Mouse (Mus musculus): ENCODE measurements around the gene Fam189a1. TPM values are rescaled to one million over a fixed set of nuclear protein-coding genes. Genes with fewer than 3 reads are reported as not detected.
A peak's percentile ranks its signal among the peaks of the same experiment; 100 is the strongest.

Fam189a1 gene
- polyA plus RNA-seq, 1 experiment from 2014 or later, result 0.49 TPM

DNA sequence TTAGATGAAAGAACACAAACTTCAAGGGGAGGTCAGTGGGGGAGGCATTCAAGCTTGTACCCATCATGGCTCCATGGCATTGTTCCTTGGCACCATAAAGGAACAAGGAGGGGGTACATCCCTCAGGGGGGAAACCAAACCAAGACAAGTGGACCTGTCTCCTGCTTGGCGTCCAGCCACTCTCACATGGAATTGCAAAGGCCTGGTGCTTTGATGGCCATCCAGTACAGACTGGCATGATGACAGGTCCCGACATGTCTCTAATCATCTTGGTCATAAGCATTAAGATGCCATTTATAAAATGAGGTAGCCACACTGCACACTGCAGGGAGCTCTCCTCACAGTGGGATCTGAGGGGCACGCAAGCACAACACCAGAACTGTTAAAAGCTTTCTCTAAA, 41.0 kb downstream of the Fam189a1 start:
- H3K9me3 ChIP-seq (replicated peaks; ENCODE audit: control insufficient read depth, low read length), result no peaks in the 10 kb centered on the region
- ATAC-seq (replicated peaks; ENCODE audit: insufficient number of reproducible peaks, low FRiP score, low TSS enrichment), result no peak
- H3K4me1 ChIP-seq (ENCODE audit: control insufficient read depth, insufficient read depth, low read length), result no peaks in the 10 kb centered on the region
- no peaks in the 10 kb centered on the region for H3K27me3 ChIP-seq (ENCODE audit: control insufficient read depth, insufficient read depth, low read length)
- 77% methylated on average over 3 of the region's 3 CpGs for WGBS (ENCODE audit: insufficient replicate concordance)
- H3K27ac ChIP-seq (ENCODE audit: low read depth, low read length), result no peak overlapping the region
- no peak overlapping the region for H3K4me2 ChIP-seq
- H3K4me3 ChIP-seq (ENCODE audit: low read depth, low read length), result no peak overlapping the region
- H3K9ac ChIP-seq (ENCODE audit: low read depth, low read length), result no peak overlapping the region
- no peaks in the 10 kb centered on the region for H3K36me3 ChIP-seq (ENCODE audit: control insufficient read depth, insufficient read depth, low read length)

DNA sequence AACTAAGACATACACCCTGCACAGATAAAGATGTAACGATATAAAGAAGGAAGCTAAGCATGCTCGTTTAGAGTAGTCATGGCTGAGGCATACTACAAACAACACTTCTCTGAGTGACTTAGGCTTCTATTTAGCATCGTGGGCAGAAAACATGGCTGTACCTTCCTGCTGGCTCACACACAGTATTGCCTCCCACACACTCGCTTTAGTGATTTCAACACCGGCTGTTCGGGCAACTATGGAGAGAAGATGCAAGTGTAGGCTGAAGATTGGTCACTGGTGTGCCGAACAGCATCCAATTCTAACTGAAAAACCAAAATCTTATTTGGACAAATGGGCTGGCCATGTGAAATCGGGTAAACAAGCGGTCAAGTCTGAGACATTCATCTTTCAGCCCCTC, 44.7 kb downstream of the Fam189a1 start:
- 78% methylated on average over 9 of the region's 9 CpGs for WGBS (ENCODE audit: insufficient replicate concordance)
- no peak overlapping the region for H3K9ac ChIP-seq (ENCODE audit: low read depth, low read length)

DNA sequence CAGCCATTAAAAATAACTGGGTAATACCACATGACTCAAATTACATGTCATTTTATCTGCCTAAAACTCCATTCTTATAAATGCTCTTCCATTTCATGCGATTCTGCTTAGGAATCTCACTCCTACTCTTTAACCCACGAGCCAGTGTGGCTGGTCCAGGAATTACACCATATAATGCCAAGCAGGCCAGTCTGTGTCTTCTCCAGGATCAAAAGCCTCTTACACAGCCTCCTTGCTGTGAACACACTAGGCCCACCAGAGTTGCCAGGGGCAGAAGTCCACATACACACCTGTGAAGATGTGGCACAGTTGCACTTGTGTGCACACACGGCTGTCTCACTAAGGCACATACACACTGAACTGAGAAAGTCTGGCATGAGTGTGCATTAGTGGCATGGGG, 50.8 kb downstream of the Fam189a1 start:
- H3K4me3 ChIP-seq (ENCODE audit: low read depth, low read length), result no peak overlapping the region
- no peak overlapping the region for H3K27ac ChIP-seq (ENCODE audit: low read depth, low read length)
- ATAC-seq (replicated peaks; ENCODE audit: insufficient number of reproducible peaks, low FRiP score, low TSS enrichment), result no peak
- H3K4me1 ChIP-seq (ENCODE audit: control insufficient read depth, insufficient read depth, low read length), result no peaks in the 10 kb centered on the region
- H3K36me3 ChIP-seq (ENCODE audit: control insufficient read depth, insufficient read depth, low read length), result no peaks in the 10 kb centered on the region
- H3K27me3 ChIP-seq (ENCODE audit: control insufficient read depth, insufficient read depth, low read length), result no peaks in the 10 kb centered on the region
- H3K4me2 ChIP-seq, result no peak overlapping the region
- no peaks in the 10 kb centered on the region for H3K9me3 ChIP-seq (replicated peaks; ENCODE audit: control insufficient read depth, low read length)
- 87% methylated on average over 3 of the region's 3 CpGs for WGBS (ENCODE audit: insufficient replicate concordance)
- H3K9ac ChIP-seq (ENCODE audit: low read depth, low read length), result no peak overlapping the region

More for the DNA sequence above, 44.7 kb downstream of the Fam189a1 start:
- H3K4me3 ChIP-seq (ENCODE audit: low read depth, low read length), result no peak overlapping the region
- H3K36me3 ChIP-seq (ENCODE audit: control insufficient read depth, insufficient read depth, low read length), result no peaks in the 10 kb centered on the region
- ATAC-seq (replicated peaks; ENCODE audit: insufficient number of reproducible peaks, low FRiP score, low TSS enrichment), result no peak
- H3K27ac ChIP-seq (ENCODE audit: low read depth, low read length), result no peak overlapping the region
- H3K9me3 ChIP-seq (replicated peaks; ENCODE audit: control insufficient read depth, low read length), result no peaks in the 10 kb centered on the region
- no peaks in the 10 kb centered on the region for H3K27me3 ChIP-seq (ENCODE audit: control insufficient read depth, insufficient read depth, low read length)
- no peak overlapping the region for H3K4me2 ChIP-seq
- no peaks in the 10 kb centered on the region for H3K4me1 ChIP-seq (ENCODE audit: control insufficient read depth, insufficient read depth, low read length)

DNA sequence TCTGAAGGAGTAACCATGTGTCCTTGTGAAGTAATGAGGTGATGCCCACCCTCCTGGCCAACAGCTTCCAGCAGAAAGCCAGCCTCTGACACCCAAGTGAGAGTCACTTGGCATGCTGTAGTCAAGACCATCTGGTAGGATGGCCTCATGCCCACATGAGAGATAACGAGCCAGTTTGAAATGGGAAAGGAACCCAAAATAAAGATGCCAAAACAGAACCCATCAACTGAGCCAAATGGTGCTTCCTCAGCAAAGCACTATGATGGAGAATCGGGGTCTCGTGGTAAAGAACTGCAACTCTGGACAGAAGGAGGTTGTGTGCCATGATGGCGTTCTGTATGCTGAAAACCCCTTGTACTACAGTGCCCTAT, 51.3 kb downstream of the Fam189a1 start:
- Histone ChIP-seq H3K27ac (ENCODE audit: low read depth, low read length) (no peak overlapping the region), H3K4me2 (no peak overlapping the region), H3K9me3 (replicated peaks; ENCODE audit: control insufficient read depth, low read length) (no peaks in the 10 kb centered on the region), H3K4me1 (ENCODE audit: control insufficient read depth, insufficient read depth, low read length) (no peaks in the 10 kb centered on the region), H3K9ac (ENCODE audit: low read depth, low read length) (no peak overlapping the region), H3K36me3 (ENCODE audit: control insufficient read depth, insufficient read depth, low read length) (no peaks in the 10 kb centered on the region), H3K4me3 (ENCODE audit: low read depth, low read length) (no peak overlapping the region), H3K27me3 (ENCODE audit: control insufficient read depth, insufficient read depth, low read length) (no peaks in the 10 kb centered on the region)
- no peak for ATAC-seq (replicated peaks; ENCODE audit: insufficient number of reproducible peaks, low FRiP score, low TSS enrichment)
- 87% methylated on average over 4 of the region's 4 CpGs for WGBS (ENCODE audit: insufficient replicate concordance)

DNA sequence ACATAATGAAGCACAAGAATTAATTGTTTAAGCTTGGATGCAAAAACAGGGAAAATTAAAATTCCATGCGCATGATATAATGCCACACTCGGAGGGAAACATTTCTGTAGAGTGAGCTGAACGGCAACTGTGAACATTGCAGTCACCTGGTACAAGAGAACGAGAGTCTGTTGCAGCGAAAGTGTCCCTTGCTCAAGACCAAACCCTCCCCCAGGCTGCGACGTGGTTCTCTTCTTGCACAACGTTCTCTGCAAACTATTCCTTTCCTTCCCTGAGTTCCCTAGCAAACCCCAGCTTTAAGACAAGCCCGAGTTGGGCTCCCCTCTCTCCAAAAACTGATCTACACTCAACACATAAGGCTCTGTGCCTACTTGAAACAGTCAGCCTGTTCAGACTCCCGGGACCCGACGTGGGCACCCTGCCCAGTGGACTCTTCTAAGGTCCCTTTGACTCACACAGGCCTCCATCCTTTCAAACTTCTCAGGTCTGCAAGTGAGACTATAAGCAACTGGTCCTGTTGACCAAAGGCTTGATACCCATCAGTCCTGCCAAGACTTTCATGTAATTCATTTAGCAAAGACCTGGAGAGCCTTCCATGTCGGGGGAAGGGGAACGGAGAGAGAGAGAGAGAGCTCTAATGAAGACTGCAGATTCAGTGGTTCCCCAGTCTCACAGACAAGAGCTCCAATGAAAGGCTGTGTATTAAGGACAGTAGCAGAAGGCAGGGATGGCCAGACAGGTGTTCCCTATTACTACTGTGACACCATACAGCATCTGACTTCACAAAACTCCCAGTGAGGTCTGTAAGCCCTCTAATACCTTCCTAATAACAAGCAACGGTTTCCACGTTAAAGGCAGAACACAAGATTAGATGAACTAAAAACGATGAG, 51.9 kb downstream of the Fam189a1 start:
- no peaks in the 10 kb centered on the region for H3K27me3 ChIP-seq (ENCODE audit: control insufficient read depth, insufficient read depth, low read length)
- ATAC-seq (replicated peaks; ENCODE audit: insufficient number of reproducible peaks, low FRiP score, low TSS enrichment), result no peak
- no peak overlapping the region for H3K4me3 ChIP-seq (ENCODE audit: low read depth, low read length)
- no peak overlapping the region for H3K27ac ChIP-seq (ENCODE audit: low read depth, low read length)
- no peak overlapping the region for H3K9ac ChIP-seq (ENCODE audit: low read depth, low read length)
- 84% methylated on average over 17 of the region's 17 CpGs for WGBS (ENCODE audit: insufficient replicate concordance)
- H3K36me3 ChIP-seq (ENCODE audit: control insufficient read depth, insufficient read depth, low read length), result no peaks in the 10 kb centered on the region
- H3K4me1 ChIP-seq (ENCODE audit: control insufficient read depth, insufficient read depth, low read length), result no peaks in the 10 kb centered on the region
- H3K4me2 ChIP-seq, result no peak overlapping the region
- H3K9me3 ChIP-seq (replicated peaks; ENCODE audit: control insufficient read depth, low read length), result no peaks in the 10 kb centered on the region

GRCm38 (mm10) chr7:65101661-65102060, 54.7 kb downstream of the Fam189a1 start:
- 52% methylated on average over 2 of the region's 2 CpGs for WGBS (ENCODE audit: insufficient replicate concordance)
- no peak for ATAC-seq (replicated peaks; ENCODE audit: insufficient number of reproducible peaks, low FRiP score, low TSS enrichment)
- Histone ChIP-seq H3K36me3 (ENCODE audit: control insufficient read depth, insufficient read depth, low read length) (no peaks in the 10 kb centered on the region), H3K4me2 (no peak overlapping the region), H3K4me1 (ENCODE audit: control insufficient read depth, insufficient read depth, low read length) (peaks cover 8% of the 10 kb centered on the region), H3K27ac (ENCODE audit: low read depth, low read length) (no peak overlapping the region), H3K9ac (ENCODE audit: low read depth, low read length) (no peak overlapping the region), H3K27me3 (ENCODE audit: control insufficient read depth, insufficient read depth, low read length) (no peaks in the 10 kb centered on the region), H3K4me3 (ENCODE audit: low read depth, low read length) (no peak overlapping the region), H3K9me3 (replicated peaks; ENCODE audit: control insufficient read depth, low read length) (no peaks in the 10 kb centered on the region)

DNA sequence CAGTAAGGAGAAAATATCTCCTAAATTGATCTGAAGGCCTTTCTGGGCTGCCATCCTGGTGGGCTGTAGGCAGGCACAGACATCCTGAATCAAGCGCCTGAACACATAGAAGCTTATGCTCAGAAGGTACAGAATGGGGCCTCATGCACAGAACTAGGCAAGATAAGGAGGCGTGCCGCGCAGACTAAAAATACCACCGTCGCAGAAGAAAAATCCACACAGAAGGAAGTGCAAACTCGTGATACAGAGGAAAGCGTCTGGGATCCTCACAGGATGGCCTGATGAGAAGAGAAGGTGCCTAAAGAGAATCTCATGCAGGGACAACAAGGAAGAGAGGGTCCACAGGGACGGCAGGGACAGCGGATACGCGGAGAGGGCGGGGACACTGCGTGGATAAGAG, 58.7 kb downstream of the Fam189a1 start:
- WGBS (ENCODE audit: insufficient replicate concordance), result 56% methylated on average over 14 of the region's 14 CpGs
- peak overlapping the region; percentile 64 for H3K27ac ChIP-seq (ENCODE audit: low read depth, low read length)
- no peak overlapping the region for H3K9ac ChIP-seq (ENCODE audit: low read depth, low read length)
- no peaks in the 10 kb centered on the region for H3K36me3 ChIP-seq (ENCODE audit: control insufficient read depth, insufficient read depth, low read length)
- H3K4me3 ChIP-seq (ENCODE audit: low read depth, low read length), result no peak overlapping the region
- H3K27me3 ChIP-seq (ENCODE audit: control insufficient read depth, insufficient read depth, low read length), result no peaks in the 10 kb centered on the region
- H3K9me3 ChIP-seq (replicated peaks; ENCODE audit: control insufficient read depth, low read length), result no peaks in the 10 kb centered on the region
- 0 out of 2 replicates have a peak, but pooled peaks have one; percentile 42 for ATAC-seq (replicated peaks; ENCODE audit: insufficient number of reproducible peaks, low FRiP score, low TSS enrichment)
- peaks cover 8% of the 10 kb centered on the region for H3K4me1 ChIP-seq (ENCODE audit: control insufficient read depth, insufficient read depth, low read length)
- H3K4me2 ChIP-seq, result peak overlapping the region; percentile 49

DNA sequence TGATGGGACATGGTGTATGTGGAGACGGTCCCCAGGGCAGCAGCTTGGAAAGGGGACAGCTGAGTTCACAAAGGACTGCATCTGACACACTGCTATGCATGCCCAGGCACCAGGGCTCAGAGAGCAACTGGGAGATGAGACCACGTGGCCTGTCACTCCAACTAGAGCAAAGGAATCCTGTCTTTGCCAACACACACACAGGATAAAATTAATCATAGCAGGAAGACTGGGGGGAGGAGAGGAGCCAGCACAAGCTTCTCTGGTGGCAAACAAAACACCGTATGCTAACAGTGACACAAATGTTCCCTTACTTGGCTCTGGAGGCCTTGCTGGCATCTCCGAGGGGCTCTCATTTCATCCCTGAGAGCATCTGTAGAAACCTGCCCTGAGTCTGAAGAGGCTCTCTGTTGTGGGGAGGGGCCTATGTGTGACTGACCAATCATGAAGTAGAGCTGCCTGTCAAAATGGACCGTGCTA, 60.7 kb downstream of the Fam189a1 start:
- H3K9me3 ChIP-seq (replicated peaks; ENCODE audit: control insufficient read depth, low read length), result no peaks in the 10 kb centered on the region
- no peak for ATAC-seq (replicated peaks; ENCODE audit: insufficient number of reproducible peaks, low FRiP score, low TSS enrichment)
- H3K27ac ChIP-seq (ENCODE audit: low read depth, low read length), result no peak overlapping the region
- no peaks in the 10 kb centered on the region for H3K27me3 ChIP-seq (ENCODE audit: control insufficient read depth, insufficient read depth, low read length)
- 49% methylated on average over 5 of the region's 5 CpGs for WGBS (ENCODE audit: insufficient replicate concordance)
- no peak overlapping the region for H3K4me3 ChIP-seq (ENCODE audit: low read depth, low read length)
- no peaks in the 10 kb centered on the region for H3K36me3 ChIP-seq (ENCODE audit: control insufficient read depth, insufficient read depth, low read length)
- H3K9ac ChIP-seq (ENCODE audit: low read depth, low read length), result no peak overlapping the region
- H3K4me1 ChIP-seq (ENCODE audit: control insufficient read depth, insufficient read depth, low read length), result peaks cover 8% of the 10 kb centered on the region
- H3K4me2 ChIP-seq, result no peak overlapping the region

DNA sequence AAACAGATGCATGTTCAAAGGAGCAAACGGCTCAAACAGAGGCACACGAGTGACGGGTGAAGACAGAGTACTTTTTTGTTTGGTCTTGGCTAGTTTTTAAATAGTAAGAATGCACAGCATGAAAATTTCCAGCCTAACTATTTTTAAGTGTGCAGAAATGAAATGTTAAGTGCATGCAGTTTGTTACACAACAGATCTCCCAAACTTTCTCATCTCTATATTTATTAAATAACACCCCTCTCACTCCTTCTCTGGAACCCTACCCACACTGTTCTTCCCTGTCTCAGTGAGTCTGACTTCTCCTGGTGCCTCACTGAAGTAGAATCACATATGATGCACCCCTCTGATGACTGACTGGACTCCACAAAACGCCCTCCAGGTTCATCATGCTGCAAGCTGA, 63.1 kb downstream of the Fam189a1 start:
- H3K36me3 ChIP-seq (ENCODE audit: control insufficient read depth, insufficient read depth, low read length), result no peaks in the 10 kb centered on the region
- WGBS (ENCODE audit: insufficient replicate concordance), result 87% methylated on average over 4 of the region's 4 CpGs

More for the DNA sequence above, 63.1 kb downstream of the Fam189a1 start:
- Histone ChIP-seq H3K27ac (ENCODE audit: low read depth, low read length) (no peak overlapping the region), H3K9ac (ENCODE audit: low read depth, low read length) (no peak overlapping the region), H3K4me1 (ENCODE audit: control insufficient read depth, insufficient read depth, low read length) (peaks cover 8% of the 10 kb centered on the region), H3K4me2 (no peak overlapping the region), H3K4me3 (ENCODE audit: low read depth, low read length) (no peak overlapping the region), H3K9me3 (replicated peaks; ENCODE audit: control insufficient read depth, low read length) (no peaks in the 10 kb centered on the region), H3K27me3 (ENCODE audit: control insufficient read depth, insufficient read depth, low read length) (no peaks in the 10 kb centered on the region)
- no peak for ATAC-seq (replicated peaks; ENCODE audit: insufficient number of reproducible peaks, low FRiP score, low TSS enrichment)
